Mouse (Mus musculus) activated CD4-positive, CD25-positive, alpha-beta regulatory T cell, adult 4 months (primary cell): ENCODE measurements around the gene Pdcd6ip. TPM values are rescaled to one million over a fixed set of nuclear protein-coding genes. Genes with fewer than 3 reads are reported as not detected.

Experiments used
- ATAC-seq: one replicate; pipeline ENCODE4 v1.8.0; 2017
- polyA plus RNA-seq, 2 experiments: library from polyadenylated mRNA; unstranded; fragments of 100-300 nt; shearing (Covaris generic); gene quantifications; one replicate each; pipeline ENCODE4 v1.2.1; 2017

Gene Pdcd6ip
- polyA plus RNA-seq, 2 experiments from 2014 or later, result 50.2 to 55.5 TPM

GRCm38 (mm10) chr9:113624086-113624485 lies 84.0 kb downstream of the Pdcd6ip start:
- ATAC-seq, result no peak

GRCm38 (mm10) chr9:113617081-113617480 lies 91.0 kb downstream of the Pdcd6ip start:
- ATAC-seq, result no peak

GRCm38 (mm10) chr9:113610776-113611175 lies 97.3 kb downstream of the Pdcd6ip start:
- no peak for ATAC-seq

GRCm38 (mm10) chr9:113602140-113602539 lies 105.9 kb downstream of the Pdcd6ip start:
- no peak for ATAC-seq

Other genes starting within 250 kb of the Pdcd6ip start
- 10 to 100 TPM in 1 of 2 experiments, 1 to 10 TPM in 1; 8.5 to 10.3 TPM for gene Clasp2, start 33.2 kb upstream of the Pdcd6ip start, polyA plus RNA-seq
- 10 to 100 TPM; 28.6 to 34.6 TPM for gene Ubp1, start 222.7 kb upstream of the Pdcd6ip start, polyA plus RNA-seq